Mouse (Mus musculus): ENCODE measurements around the gene Bmpr1b.

GRCm38 (mm10) chr3:142084091-142084490 lies 85.1 kb downstream of the Bmpr1b start:
- no peak for TF ChIP-seq CTCF (IDR thresholded peaks at IDR 0.05; ENCODE audit: borderline replicate concordance, insufficient read depth, low read depth, low read length)
- TF ChIP-seq POLR2A (IDR thresholded peaks at IDR 0.05; ENCODE audit: borderline replicate concordance, insufficient read depth, low read length) = no peak

All from cerebellum, adult 2 months (tissue).